Mouse (Mus musculus) limb, embryonic 15.5 days (tissue): ENCODE measurements around the gene Gm21188. TPM values are rescaled to one million over a fixed set of nuclear protein-coding genes. Genes with fewer than 3 reads are reported as not detected.
"Not testable (repeated sequence)": the region's sequence is repeated elsewhere in the genome, so short reads cannot be mapped to it uniquely, and the experiment has no call there.

Source experiments
- ATAC-seq: fragments of 200-750 bp; cut with Nextera tagmentation; 2 replicates; pipeline ENCODE4 v1.8.0; 2017; ENCODE audit warnings: low read depth, moderate TSS enrichment; ENCODE audit not compliant: insufficient number of reproducible peaks, low FRiP score, low TSS enrichment
- H3K27ac ChIP-seq: fragments of 300-500 bp; sonication (generic); 2 replicates; pipeline ENCODE4 v1.5.1; 2015; ENCODE audit warnings: moderate library complexity, mild to moderate bottlenecking, inconsistent platforms
- H3K27me3 ChIP-seq: fragments of 300-500 bp; sonication (generic); 2 replicates; pipeline ENCODE4 v1.6.1; 2015; ENCODE audit warnings: inconsistent platforms
- H3K36me3 ChIP-seq: fragments of 300-500 bp; sonication (generic); 2 replicates; pipeline ENCODE4 v1.6.1; 2015; ENCODE audit warnings: inconsistent platforms
- H3K4me1 ChIP-seq: fragments of 300-500 bp; sonication (generic); 2 replicates; pipeline ENCODE4 v1.6.1; 2015; ENCODE audit warnings: inconsistent platforms
- H3K4me2 ChIP-seq: fragments of 300-500 bp; sonication (generic); 2 replicates; pipeline ENCODE4 v1.6.1; 2015; ENCODE audit warnings: mild to moderate bottlenecking, inconsistent platforms
- H3K4me3 ChIP-seq: fragments of 300-500 bp; sonication (generic); 2 replicates; pipeline ENCODE4 v1.5.1; 2015; ENCODE audit warnings: mild to moderate bottlenecking, inconsistent platforms
- H3K9ac ChIP-seq: fragments of 300-500 bp; sonication (generic); 2 replicates; pipeline ENCODE4 v1.6.1; 2015; ENCODE audit warnings: inconsistent platforms
- H3K9me3 ChIP-seq: fragments of 300-500 bp; sonication (generic); 2 replicates; pipeline ENCODE4 v1.6.1; 2016; ENCODE audit warnings: inconsistent platforms
- WGBS: fragments of 180-500 bp; shearing (Covaris S2); methylation state at CpG from one replicate; pipeline ENCODE4 v1.1.7; 2015; 5-methylcytosine and 5-hydroxymethylcytosine counted together
- polyA plus RNA-seq: library from polyadenylated mRNA; unstranded; fragments of >200 nt; fragmentation: Nextera tagmentation; extraction: Ambion mirVana; gene quantifications from 2 replicates; pipeline ENCODE4 v1.2.1, GENCODE M21; 2015

The Gm21188 gene
- polyA plus RNA-seq, 1 experiment from 2014 or later, result 0.23 TPM

DNA sequence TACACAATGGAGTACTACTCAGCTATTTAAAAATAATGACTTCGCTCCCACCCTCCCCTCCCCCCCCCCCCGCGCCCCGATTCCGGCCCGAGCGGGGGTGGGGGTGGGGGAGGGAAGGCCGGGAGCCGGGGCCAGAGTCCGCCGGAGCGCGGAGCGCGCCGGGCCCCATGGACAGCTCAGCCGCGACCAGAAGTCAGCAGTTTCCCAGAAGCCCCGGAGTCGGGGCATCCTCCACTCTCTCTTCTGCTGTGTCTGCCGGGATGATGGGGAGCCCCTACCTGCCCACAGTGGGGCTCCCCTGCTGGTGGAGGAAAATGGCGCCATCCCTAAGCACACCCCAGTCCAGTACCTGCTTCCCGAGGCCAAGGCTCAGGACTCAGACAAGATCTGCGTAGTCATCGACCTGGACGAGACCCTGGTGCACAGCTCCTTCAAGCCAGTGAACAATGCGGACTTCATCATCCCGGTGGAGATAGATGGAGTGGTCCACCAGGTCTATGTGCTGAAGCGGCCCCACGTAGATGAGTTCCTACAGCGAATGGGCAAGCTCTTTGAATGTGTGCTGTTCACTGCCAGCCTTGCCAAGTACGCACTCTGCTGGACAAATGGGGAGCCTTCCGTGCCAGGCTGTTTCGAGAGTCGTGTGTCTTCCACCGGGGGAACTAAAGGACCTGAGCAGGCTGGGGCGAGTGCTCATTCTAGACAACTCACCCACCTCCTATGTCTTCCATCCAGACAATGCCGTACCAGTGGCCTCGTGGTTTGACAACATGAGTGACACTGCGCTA, 5.4 kb downstream of the Gm21188 start:
- WGBS, result 5% methylated on average over 11 of the region's 40 CpGs
- not testable (repeated sequence) for H3K36me3 ChIP-seq, H3K9ac ChIP-seq, H3K27me3 ChIP-seq, H3K27ac ChIP-seq, H3K4me2 ChIP-seq, H3K4me3 ChIP-seq, ATAC-seq, H3K9me3 ChIP-seq, H3K4me1 ChIP-seq

GRCm38 (mm10) chr13:120041145-120041544, 10.8 kb downstream of the Gm21188 start:
- H3K9me3 ChIP-seq, H3K27ac ChIP-seq, H3K4me3 ChIP-seq, H3K4me1 ChIP-seq, ATAC-seq, H3K36me3 ChIP-seq, H3K4me2 ChIP-seq, H3K9ac ChIP-seq: not testable (repeated sequence)
- no CpG with 5 or more reads among the region's 1 CpGs for WGBS
- peaks cover 11% of the 10 kb centered on the region; the same call in 1 of the 2 replicates for H3K27me3 ChIP-seq

DNA sequence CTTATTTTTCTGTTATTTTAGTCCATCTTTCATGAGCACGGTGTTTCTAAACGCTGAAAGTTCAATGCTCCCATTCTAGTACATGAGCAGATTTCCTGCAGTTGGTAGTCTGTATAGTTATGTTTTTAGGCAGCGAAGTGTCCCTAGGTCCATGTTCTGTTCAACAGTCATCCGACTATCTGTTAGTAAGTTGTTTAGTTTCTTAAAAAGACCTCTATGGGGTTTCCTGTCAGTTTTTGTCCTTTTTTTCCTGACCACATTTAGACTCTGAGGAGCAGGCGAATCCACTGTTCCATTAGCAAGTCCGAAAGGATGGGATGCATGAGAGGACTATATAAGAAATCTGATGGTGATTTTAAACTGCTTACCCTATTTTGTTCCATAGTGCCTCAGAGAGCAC, 14.1 kb downstream of the Gm21188 start:
- H3K9ac ChIP-seq, ATAC-seq, H3K36me3 ChIP-seq, H3K4me2 ChIP-seq, H3K4me3 ChIP-seq, H3K27ac ChIP-seq, H3K4me1 ChIP-seq, H3K9me3 ChIP-seq: not testable (repeated sequence)
- H3K27me3 ChIP-seq, result peaks cover 16% of the 10 kb centered on the region
- WGBS, result 6% methylated on average over 6 of the region's 6 CpGs

- peaks cover 16% of the 10 kb centered on the region for H3K27me3 ChIP-seq
- H3K9me3 ChIP-seq, ATAC-seq, H3K4me3 ChIP-seq, H3K4me1 ChIP-seq, H3K9ac ChIP-seq, H3K4me2 ChIP-seq, H3K36me3 ChIP-seq, H3K27ac ChIP-seq: not testable (repeated sequence)
- 2% methylated on average over 25 of the region's 25 CpGs for WGBS
Observed at GRCm38 (mm10) chr13:120036577-120037115, 15.3 kb downstream of the Gm21188 start.

GRCm38 (mm10) chr13:120035151-120035550, 16.8 kb downstream of the Gm21188 start:
- H3K4me2 ChIP-seq, H3K36me3 ChIP-seq, H3K4me3 ChIP-seq, H3K27ac ChIP-seq, H3K9ac ChIP-seq, H3K4me1 ChIP-seq, ATAC-seq, H3K9me3 ChIP-seq: not testable (repeated sequence)
- under 1% methylated on average over 11 of the region's 18 CpGs for WGBS
- H3K27me3 ChIP-seq, result peaks cover 16% of the 10 kb centered on the region

- WGBS, result 2% methylated on average over 3 of the region's 10 CpGs
- not testable (repeated sequence) for H3K9me3 ChIP-seq, H3K4me1 ChIP-seq, H3K27ac ChIP-seq, H3K4me3 ChIP-seq, H3K36me3 ChIP-seq, H3K9ac ChIP-seq, ATAC-seq, H3K4me2 ChIP-seq
- peaks cover 16% of the 10 kb centered on the region for H3K27me3 ChIP-seq
Observed at GRCm38 (mm10) chr13:120034637-120035036, 17.4 kb downstream of the Gm21188 start.

DNA sequence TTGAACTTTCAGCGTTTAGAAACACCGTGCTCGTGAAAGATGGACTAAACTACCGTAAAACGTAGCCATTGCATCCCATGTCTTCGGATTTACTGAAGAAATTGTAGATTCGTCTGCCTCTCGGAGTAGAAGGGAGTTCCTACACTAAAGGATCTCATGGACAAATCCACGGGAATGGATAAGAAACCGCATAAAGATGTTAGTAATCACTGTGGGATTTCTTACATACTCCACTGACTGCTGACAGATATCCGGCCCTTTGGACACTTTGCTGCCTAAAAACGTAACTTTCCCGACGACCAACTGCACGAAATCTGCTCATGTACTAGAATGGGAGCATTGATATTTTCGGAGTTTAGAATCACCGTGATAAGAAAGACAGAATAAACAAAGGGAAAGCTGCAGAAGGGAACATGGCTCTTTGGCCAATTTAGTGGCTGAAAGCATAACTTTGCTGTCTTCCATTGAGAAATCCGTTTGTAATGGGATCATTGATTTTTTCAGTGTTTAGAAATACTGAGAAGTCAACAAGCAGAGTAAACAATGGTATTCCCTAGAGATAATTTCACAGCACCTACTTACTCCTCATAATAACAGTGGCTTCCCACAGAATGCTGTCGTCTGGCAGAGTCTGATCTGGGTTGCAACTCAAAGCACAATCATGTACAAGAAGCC, 18.3 kb downstream of the Gm21188 start:
- H3K9me3 ChIP-seq, H3K4me2 ChIP-seq, H3K4me3 ChIP-seq, H3K36me3 ChIP-seq, ATAC-seq, H3K9ac ChIP-seq, H3K4me1 ChIP-seq, H3K27ac ChIP-seq: not testable (repeated sequence)
- 1% methylated on average over 19 of the region's 19 CpGs for WGBS
- peaks cover 16% of the 10 kb centered on the region for H3K27me3 ChIP-seq

GRCm38 (mm10) chr13:120031676-120032075, 20.3 kb downstream of the Gm21188 start:
- not testable (repeated sequence) for H3K27me3 ChIP-seq, H3K4me2 ChIP-seq, H3K4me1 ChIP-seq, H3K4me3 ChIP-seq, H3K9me3 ChIP-seq, H3K9ac ChIP-seq, H3K36me3 ChIP-seq, H3K27ac ChIP-seq, ATAC-seq
- WGBS, result 3% methylated on average over 16 of the region's 16 CpGs

DNA sequence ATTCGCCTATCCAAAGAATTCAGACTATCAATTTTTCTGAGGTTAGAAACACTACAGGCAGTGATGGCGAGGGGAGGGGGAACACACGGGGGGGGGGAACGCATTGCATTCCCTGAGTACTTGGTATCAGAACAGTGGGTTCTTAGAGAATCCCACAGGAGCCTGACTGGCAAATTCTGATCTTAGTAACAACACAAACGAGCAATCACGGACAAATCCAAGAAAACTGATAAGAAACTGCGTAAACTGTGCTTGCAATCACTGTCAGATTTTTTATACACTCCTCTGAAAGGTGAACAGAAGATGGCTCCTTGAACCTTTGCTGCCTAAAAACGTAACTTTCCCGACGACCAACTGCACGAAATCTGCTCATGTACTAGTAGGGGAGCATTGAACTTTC, 24.6 kb downstream of the Gm21188 start:
- H3K9ac ChIP-seq, H3K36me3 ChIP-seq, ATAC-seq, H3K27ac ChIP-seq, H3K4me2 ChIP-seq, H3K4me1 ChIP-seq, H3K4me3 ChIP-seq, H3K9me3 ChIP-seq: not testable (repeated sequence)
- WGBS, result under 1% methylated on average over 11 of the region's 11 CpGs
- H3K27me3 ChIP-seq, result peaks cover 14% of the 10 kb centered on the region; the same call in 1 of the 2 replicates

DNA sequence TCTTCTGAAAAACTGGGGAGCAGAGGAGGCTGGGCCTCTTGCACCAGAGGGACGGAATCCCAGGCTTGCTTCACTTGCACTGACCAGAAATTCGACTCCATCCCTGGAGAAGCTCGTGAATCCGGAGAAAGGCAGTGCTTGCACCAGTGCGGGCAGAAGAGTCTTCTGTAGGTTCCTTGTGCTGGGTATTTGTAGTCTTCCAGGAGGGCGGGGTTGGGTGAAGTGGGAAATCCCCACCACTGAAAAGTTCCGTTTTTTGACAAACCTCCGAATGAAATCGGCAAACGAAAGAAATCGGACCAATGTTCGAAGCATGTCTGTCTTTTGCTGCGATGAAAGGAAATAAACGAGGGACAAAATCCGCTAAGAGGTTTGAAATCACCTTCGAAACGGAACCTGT, 25.1 kb downstream of the Gm21188 start, which contains the start of gene Gm36079:
Gene Gm36079, minus strand, starts transcription at position 101 of the 400 bp plus-strand sequence.
- H3K4me1 ChIP-seq, ATAC-seq: not testable (repeated sequence)
- WGBS, result 0% methylated on average over 3 of the region's 17 CpGs

GRCm38 (mm10) chr13:120026373-120026772, 25.6 kb downstream of the Gm21188 start:
- H3K4me2 ChIP-seq, H3K27ac ChIP-seq, H3K4me3 ChIP-seq, ATAC-seq, H3K9me3 ChIP-seq, H3K36me3 ChIP-seq, H3K9ac ChIP-seq, H3K4me1 ChIP-seq: not testable (repeated sequence)
- H3K27me3 ChIP-seq, result peaks cover 14% of the 10 kb centered on the region; the same call in 1 of the 2 replicates
- WGBS, result 2% methylated on average over 4 of the region's 13 CpGs

More for the DNA sequence above, 25.1 kb downstream of the Gm21188 start, which contains the start of gene Gm36079:
- H3K9ac ChIP-seq, H3K27ac ChIP-seq, H3K4me3 ChIP-seq, H3K36me3 ChIP-seq, H3K4me2 ChIP-seq, H3K9me3 ChIP-seq: not testable (repeated sequence)
- H3K27me3 ChIP-seq, result peaks cover 14% of the 10 kb centered on the region; the same call in 1 of the 2 replicates

DNA sequence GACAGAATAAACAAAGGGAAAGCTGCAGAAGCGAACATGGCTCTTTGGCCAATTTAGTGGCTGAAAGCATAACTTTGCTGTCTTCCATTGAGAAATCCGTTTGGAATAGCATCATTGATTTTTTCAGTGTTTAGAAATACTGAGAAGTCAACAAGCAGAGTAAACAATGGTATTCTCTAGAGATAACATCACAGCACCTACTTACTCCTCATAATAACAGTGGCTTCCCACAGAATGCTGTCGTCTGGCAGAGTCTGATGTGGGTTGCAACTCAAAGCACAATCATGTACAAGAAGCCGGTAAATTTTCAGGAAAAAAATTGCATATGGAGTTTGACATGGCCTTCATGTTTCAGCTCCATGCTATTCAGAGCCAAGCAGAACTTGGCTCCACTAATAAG, 26.4 kb downstream of the Gm21188 start:
- not testable (repeated sequence) for H3K27ac ChIP-seq, ATAC-seq, H3K9ac ChIP-seq, H3K4me2 ChIP-seq, H3K36me3 ChIP-seq, H3K4me3 ChIP-seq, H3K9me3 ChIP-seq, H3K4me1 ChIP-seq
- 9% methylated on average over 4 of the region's 4 CpGs for WGBS
- H3K27me3 ChIP-seq, result peaks cover 14% of the 10 kb centered on the region; the same call in 1 of the 2 replicates
